Mouse (Mus musculus) c-Kit-positive CD71-positive TER-119-positive erythroid progenitor cells, embryonic 14.5 days (primary cell): ENCODE data around the gene Rps11.
A peak's percentile ranks its signal among the peaks of the same experiment; 100 is the strongest.
"Not testable (repeated sequence)": the region's sequence is repeated elsewhere in the genome, so short reads cannot be mapped to it uniquely, and the experiment has no call there.

Experiments used
- DNase-seq: peaks from one replicate; pipeline ENCODE4 v3.0.0-alpha.2; 2013; ENCODE audit warnings: low spot score

The Rps11 gene

DNA sequence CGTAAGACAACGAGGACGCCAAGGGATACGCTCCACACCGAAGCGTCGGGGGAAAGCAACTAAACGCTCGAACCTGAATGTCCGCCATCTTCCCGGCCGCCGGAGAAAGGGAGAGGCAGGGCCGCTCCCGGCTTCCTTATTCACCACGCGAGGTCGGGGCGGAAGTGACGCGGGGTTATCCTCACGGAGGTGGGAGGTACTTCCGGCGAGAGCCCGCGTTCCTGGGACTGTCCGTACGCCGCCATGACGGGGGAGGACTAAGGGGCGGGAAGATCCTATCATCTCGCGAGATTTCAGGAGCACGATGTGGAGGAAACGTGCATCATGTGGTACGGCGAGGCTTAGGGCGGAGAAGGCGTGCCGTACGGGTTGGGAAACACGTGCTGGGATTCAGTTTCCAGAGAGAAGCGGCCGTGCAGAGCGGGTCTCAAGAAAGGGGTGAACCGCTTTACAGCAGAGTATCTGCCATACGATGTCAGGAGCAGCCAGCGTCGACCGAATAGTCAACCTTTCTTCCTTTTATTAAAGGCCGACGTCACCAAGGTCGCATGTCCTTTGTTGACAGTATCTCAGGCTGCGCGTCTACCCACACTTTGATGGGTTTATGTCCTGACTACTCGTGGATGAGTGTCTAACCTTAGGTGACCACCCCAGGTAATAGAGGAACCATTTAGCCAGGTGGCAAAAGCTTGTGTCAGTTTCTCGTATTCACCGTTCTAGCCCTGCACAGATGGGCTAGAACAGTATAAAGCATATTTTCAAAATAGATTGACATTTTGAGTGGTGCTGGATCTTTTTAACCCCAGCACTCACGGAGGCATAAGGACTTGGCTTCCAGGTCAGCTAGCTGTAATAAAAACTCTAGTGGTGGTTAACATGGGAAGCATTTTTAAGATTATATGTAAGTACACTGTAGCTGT lies at the start of gene Rps11:
Gene Rps11 (minus strand): TSS at position 216 of the 920 bp plus-strand sequence.
- peak; percentile 100 for DNase-seq

DNA sequence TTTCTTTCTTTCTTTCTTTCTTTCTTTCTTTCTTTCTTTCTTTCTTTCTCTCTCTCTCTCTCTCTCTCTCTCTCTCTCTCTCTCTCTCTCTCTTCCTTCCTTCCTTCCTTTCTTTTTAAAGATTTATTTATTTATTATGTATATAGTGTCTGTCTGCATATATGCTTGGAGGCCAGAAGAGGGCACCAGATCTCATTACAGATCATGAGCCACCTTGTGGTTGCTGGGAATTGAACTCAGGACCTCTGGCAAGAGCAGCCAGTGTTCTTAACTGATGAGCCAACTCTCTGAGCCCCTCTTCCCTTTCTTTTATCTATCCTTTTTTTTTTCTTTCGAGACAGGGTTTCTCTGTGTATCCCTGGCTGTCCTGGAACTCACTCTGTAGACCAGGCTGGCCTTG lies 49.5 kb upstream of the Rps11 start:
- not testable (repeated sequence) for DNase-seq

DNA sequence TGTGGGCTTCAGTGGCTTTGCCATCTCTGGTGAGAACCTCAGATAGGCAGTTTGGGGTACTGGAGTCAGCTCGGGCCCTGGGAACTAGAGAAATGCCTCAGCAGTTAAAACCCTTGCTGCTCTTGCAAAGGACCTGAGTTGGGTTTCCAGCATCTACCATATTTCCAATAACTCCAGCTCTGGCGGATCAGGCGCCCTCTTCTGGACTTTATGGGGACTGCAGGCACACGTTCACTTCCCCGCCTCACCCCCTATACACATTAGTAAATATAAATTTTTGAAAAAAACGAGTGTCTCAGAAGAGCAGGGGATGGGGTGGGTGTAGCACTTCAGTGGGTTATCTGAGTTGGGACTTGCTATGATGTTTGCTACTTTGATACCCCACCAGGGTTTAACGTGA lies 48.7 kb upstream of the Rps11 start:
- peak; percentile 49 for DNase-seq

DNA sequence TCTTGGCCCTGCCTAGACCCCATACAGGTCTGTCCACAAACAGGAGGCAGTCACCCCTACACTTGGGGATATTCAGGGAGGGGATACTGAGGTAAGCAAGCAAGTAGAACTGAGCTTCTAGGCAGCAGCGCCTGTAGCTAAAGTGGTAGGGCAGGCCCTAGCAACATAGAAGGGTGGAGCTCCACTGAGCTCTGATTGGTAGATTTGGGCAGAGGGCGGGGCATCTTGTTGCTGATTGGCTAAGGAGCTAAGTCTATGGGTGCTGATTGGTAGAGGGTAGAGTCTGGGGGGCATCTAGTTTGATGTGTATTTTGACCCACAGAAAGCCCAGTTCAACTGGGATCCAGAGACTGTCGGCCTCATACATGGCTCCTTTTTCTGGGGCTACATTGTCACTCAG lies 45.3 kb upstream of the Rps11 start:
- DNase-seq: no peak

DNA sequence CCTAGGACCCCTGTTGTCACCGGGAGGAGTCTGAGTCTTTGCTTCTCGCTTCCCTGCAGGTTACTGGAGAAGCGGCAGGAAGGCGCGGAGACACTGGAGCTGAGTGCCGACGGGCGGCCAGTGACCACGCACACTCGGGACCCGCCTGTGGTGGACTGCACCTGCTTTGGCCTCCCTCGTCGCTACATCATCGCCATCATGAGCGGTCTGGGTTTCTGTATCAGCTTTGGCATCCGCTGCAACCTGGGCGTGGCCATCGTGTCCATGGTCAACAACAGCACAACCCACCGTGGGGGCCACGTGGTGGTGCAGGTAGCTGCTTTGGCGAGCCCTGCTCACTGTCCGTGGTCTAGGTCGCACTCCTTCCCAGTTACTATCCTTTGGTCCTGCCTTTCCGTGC lies 44.4 kb upstream of the Rps11 start:
- DNase-seq: no peak

DNA sequence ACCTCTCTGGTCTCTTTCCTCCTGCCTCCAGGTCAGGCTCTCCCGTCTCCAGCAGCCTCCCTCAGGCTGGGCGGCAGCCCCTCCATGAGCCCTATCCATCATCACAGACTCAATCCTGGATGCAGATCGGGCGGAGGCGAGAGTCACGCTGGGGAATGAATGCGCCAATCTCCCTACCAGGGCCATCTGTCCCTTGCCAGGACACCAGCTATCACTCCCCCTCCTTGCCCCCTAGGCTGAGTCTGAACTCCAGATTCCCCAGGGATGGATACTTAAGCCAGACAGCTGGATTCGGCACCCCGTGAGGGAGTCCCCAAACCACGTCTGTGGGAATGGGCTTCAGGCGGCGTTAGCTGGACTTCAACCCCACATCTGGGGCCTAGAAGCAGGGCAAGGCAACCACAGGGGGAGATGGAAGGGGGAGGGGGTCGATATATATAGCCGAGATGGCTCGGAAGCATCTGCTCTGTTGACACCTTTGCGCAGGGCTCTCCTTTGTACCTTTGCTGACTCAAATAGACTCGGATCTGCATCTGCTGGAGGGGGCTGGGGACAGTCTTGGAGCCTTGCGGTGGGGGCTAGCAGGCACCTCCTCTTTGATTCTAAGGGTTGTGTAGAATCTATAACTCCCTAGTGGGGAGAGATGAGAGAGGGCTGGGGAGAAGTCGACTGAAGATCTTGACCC lies 43.7 kb upstream of the Rps11 start:
- DNase-seq: no peak

DNA sequence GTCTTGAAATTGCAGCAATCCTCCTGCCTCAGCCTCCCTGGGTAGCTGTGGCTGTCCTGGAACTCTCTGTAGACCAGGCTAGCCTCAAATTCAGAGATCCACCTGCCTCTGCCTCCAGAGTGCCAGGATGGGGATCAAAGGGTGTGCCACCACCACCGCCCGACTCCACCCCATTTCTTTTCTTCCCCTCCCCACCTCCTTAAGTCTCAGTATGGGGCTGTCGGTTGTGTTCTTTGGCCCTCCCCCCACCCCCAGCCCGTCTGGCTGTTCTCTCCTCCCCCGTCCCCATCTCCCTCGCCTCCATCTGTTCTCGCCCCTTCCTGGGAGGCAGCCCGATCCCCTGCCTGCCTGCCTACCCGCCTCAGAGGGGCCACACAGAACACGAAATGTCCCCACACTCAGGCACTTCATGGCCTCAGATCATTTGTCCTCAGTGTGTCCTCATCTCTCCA lies 42.7 kb upstream of the Rps11 start:
- no peak for DNase-seq

DNA sequence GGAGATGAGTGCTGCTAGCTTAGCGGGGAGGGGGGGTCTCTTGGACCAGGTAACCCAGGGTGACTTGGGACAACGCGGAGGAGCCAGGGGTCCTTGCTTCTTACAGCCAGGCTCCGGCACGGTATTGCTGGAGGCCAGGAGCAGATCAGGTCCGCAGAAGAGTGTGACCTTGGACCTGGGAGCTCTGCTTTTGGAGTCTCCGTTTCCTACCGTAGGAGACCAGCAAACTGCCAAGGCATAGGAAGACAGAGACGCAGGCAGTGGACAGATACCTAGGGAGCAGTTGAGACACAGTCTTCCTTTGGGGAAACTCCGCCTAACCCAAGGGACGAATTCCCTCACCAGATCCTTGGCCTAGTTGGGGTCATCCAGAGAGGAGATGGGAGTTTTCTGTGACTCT lies 41.5 kb upstream of the Rps11 start:
- DNase-seq: no peak

DNA sequence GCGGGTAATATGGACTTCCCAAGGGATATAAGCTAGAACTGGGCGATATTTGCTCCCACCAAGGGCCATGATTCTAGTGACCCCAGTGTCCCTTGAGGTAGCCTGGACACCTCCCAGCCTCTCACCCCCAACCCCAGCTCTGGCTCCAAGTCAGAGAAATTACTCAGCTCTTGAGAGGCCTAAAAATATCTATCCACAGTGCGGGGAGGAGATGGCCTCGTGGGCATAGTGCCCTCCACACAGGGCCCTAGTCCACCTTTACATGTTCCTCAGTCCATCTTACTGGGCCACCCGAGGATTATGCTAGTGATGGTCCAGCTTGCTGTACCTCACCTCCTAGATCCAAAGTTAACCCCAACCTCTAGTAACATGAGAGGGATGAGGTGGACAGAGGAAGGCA lies 40.6 kb upstream of the Rps11 start:
- DNase-seq: no peak

DNA sequence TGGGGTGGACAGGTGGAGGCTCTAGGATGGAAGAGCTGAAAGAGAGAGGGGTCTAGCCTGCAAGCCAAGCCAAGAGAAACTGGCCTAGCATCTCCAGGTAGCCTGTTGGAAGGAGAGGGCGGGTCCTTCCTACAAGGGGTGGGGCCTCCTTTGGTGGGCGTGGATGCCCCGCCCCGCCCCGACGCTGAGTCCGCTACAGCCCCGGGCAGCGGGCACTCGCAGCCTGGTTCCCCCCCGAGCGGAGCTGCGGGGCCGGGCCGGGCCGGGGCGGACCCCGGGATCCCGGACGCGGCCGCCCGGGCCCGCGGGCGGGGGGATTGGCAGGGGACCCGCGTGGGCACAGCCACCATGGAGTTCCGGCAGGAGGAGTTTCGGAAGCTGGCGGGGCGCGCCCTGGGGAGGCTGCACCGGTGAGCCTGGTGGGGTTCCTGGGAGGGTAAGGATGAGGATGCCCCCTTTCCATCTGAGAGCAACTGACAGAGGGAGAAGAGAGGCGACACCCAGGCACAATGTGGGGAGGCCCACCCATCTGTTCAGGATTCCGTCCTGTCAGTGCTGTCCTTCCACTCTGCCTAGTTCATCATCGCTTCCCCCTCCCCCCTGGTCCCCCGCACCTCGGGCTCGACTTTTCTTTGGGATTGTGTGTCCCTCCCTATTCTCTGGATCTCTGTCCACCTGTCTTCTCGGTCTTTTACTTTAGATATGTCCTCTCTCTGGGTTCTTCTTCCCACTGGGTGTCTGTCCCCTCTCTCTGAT lies 39.7 kb upstream of the Rps11 start, which contains the start of gene Slc17a7:
Gene Slc17a7 (plus strand): TSS at position 215 of the 756 bp plus-strand sequence.
- no peak for DNase-seq

DNA sequence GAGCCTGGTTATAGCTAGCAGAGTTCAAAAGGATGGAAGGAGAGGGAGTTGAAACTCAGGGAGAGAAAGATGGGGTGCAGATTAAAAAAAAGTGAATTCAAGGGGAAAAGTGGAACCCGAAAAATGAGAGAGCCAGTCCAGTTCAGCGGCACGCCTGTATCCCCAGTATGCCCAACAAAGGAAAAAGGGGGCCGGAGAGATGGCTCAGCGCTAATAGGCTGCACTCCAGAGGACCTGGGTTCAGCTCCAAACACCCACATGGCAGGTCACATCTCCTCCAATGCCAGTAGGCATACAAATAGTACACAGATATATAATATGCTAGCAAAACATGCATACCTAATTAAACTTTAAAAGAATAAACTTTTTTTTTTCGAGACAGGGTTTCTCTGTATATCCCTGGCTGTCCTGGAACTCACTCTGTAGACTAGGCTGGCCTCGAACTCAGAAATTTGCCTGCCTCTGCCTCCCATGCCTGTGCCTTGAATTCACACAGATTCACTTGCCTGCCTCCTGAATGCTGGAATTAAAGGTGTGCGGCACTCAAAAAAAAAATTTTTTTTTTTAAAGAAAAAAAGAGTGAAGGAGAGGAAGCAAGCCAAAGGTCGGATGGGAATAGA lies 38.9 kb upstream of the Rps11 start:
- DNase-seq: no peak

DNA sequence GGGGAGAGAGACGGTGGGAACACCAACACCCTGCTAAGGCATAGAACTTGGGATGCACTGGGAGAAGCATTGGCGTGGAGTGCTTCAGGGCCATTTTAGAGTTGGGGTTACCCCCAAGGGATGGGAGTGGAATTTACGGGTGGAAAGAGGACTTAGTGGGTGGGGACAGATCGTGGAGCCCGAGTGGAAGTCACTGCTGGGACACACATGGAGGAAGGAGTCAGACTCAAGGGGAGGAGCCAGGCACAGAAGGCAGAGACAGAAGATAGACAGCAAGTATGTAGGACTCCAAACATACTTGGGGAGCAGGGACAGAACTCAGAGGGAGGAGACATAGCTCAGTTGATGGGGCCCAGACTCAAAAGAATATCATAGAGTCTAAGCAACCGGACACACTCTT lies 38.3 kb upstream of the Rps11 start:
- DNase-seq: no peak

DNA sequence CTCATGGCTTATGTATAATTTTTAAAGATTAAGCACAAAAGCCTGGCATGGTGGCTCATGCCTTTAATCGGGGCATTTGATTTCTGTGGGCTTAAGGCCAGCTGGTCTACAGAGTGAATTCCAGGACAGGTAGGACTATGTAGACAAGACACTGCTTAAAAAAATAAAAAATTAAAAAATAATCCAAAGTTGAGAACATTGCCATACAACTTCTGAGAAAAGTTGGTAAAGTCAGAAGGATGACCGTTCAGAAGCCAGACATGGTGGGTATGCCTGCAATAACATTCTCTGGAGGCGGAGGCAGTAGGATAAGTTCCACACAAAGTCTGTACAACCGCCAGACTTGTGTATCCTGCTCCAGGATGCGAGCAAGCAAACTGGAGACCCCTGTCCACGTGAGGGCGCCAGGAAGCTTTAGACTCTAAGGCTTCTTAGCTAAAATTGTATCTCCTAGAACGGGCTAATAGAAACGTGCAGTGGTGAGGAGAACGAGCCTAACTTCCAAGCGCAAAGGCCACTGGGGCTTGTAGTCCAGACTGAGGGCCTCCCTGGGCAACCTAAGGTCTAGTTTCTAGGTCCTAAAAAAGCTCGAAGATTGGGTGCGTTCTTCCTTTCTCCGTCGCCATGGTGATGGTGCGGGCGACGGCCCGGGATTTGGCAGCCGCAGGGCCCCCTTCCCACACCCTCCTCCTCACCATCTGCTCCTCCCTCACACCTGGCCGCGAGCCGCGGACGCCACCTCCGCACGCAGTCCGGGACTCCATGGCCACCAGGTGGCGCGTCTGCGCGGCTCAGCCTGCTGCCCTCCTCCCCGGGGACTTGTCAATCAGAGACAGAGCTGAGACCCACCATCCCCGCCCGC lies 37.6 kb upstream of the Rps11 start:
- DNase-seq: peak; percentile 67

DNA sequence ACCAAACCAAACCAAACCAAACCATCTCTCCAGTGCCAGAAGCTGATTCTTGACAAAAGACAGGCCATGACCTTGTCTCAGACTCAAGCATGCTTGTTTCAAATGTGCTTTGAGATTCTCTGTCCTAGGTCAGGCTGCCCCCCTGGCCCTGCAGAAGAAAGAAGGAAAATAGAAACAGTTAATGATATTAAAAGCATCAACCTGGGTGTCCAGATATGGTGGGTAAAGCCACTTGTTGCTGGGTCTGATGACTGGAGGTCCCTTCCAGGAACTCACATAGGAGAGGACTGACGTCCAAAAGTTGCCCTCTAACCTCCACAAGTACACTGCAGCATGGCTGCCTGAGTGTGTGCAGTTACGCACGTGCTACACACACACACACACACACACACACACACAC lies 36.6 kb upstream of the Rps11 start:
- no peak for DNase-seq

DNA sequence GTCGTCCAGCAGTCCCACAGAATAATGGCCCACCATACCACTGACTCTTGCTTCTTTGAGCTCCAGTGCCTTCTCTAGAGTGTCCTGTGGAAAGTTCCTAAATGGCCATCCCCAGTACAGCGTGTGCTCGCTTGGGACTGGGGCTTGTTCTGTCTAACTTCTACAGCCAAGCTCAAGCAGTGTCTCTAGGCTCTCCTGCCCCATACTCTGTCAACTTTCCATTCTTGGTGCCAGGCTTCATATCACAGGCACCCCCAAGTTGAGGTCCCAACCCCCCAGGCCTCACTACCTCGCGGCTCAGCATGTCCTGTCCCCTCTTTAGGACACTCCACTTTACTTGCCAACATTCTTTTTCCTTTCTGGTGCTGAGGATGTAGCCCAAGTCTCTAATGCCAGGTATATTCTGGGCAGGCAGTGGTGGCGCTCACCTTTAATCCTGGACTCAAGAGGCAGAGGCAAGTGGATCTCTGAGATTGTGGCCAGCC lies 36.1 kb upstream of the Rps11 start:
- no peak for DNase-seq

DNA sequence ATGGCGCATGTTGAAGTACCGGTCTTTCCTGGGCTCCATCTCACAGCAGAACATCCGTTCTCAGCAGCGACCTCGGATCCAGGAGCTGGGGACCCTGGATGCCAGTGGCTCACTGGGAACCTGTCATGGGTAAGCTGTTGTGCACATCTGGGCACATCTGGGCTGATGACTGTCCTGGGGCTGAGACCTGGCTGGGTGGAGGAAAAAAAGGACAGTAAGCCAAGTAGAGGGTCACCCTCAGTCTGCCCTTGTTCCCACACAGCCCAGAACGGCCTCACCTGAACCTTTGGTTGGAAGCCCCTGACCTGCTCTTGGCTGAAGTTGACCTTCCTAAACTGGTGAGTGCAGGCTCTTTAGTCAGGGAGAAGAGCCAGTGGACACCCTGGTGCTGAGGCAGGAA lies 34.8 kb upstream of the Rps11 start:
- no peak for DNase-seq

DNA sequence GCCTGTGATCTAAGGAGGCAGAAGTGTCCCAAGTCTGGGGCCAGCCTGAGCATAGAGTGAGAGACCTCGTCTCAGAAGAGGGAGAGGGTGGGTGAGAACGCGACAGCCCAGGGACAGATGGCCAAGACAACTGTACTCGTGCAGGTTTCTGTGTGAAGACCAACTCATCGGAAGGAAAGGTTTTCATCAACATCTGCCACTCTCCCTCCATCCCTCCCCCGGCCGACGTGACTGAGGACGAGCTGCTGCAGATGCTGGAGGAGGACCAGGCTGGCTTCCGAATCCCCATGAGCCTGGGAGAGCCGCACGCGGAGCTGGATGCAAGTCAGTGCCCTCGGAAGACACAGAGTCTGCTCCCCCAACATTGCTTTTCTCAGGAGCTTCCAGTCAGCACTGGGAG lies 33.2 kb upstream of the Rps11 start:
- DNase-seq: no peak

DNA sequence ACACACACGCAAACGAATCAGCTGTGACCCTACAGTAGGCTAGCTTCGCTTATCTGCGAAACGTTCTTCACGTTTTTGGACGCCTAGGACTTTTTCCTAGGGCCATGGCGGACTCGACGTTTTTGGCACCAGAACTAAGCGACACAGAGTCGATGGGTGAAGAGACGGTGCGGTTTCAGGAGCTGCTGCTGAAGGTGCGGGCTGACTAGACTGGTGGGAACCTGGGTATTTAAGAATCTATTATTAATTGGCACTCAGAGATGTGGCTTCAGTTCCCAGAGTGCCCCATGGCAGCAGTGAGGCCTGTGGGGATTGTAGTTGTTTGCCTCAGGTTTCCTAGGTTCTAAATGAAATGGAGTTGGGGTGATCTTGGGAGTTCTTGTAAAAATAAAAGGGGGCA lies 32.0 kb upstream of the Rps11 start:
- DNase-seq: no peak

DNA sequence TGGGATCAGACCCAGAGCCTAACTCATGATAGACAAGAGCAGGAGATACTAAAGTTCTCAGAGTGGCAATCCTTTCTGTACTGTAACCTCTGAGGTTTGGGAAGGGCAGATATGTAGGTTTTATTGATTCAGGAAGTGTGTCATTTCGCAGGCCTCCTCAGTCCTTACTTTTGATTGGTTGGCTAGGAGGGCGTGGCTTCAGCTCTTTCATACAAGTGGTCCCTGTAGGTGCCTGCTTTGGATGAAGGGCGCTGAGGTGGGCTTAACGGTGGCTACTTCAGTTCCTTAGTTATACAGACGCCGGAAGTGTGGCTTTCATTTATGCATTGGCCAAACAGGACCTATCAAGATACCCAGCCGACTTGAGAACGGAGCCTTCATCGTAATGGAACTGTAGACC lies 31.4 kb upstream of the Rps11 start:
- DNase-seq: no peak

DNA sequence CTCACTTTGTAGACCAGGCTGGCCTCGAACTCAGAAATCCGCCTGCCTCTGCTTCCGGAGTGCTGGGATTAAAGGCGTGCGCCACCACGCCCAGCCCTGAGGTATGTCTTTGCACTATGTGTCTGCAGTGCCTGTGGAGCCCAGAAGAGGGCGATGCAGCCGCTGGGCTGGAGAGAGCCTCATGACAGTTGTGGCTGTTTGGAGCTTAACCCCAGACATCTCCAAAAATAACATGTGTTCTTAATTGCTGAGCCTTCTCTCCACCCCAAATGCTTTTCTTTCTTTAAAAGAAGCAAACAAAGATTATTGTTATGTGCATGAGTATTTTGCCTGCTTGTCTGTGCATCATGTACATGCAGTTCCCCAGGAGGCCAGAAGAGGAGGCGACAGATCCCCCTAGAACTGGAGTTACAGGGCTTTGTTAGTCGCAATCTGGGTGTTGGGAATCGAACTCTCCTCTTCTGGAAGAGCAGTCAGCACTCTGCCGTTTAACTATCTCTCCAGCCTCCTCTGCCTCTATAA lies 30.8 kb upstream of the Rps11 start:
- peak; percentile 60 for DNase-seq
